Mouse (Mus musculus) testis, postnatal 10 days (tissue): ENCODE data around the gene Ccdc92.

Source experiments
- DNase-seq: peaks from one replicate; pipeline ENCODE4 v3.0.0; 2021; ENCODE audit warnings: low spot score

Gene Ccdc92

DNA sequence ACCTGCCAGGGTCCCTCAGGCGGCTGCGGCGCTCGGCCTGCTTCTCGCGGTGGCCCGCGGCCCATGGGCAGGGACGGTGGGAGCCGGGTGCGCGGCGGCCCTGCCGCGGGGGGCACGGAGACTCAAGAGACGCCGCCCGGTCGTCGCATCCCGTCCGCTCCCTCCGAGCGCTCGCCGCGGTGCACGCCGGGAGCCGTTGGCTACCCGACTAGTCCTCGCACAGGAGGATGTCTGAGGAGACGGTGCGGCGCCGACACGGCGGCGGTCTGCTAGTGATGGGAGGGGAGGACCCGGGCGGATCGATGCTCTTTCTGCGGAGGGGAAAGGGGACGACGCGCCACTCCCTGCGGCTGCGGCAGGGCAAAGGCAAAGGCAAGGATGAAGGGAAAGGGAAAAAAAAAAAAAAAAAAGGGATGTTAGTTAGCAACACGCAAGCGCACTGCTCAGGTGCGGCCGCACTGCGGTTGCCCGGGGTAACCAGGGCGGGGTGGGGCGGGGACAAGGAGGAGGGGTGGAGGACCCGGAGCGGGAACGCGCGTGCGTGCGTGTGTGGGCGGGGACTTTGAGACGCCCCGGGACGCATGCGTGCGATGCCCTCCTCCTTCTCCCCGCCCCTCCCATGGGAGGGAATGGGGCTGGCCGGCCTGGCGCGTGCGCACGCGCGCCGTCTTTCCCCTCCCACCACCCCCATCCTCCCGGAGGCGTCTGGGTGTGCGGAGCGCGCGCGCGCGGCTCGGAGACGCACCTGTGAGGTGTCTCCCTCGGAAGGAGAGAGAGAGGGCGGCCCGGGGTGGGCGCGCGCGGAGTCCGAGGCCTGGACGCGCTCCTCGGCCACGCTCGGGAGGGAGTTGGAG is at the start of gene Ccdc92, which contains the start of gene Zfp664:
Gene Ccdc92 (minus strand): TSS at position 412 of the 854 bp plus-strand sequence.
Gene Zfp664 (plus strand): TSS at position 679 of the 854 bp plus-strand sequence.
- peak; percentile 98 for DNase-seq

DNA sequence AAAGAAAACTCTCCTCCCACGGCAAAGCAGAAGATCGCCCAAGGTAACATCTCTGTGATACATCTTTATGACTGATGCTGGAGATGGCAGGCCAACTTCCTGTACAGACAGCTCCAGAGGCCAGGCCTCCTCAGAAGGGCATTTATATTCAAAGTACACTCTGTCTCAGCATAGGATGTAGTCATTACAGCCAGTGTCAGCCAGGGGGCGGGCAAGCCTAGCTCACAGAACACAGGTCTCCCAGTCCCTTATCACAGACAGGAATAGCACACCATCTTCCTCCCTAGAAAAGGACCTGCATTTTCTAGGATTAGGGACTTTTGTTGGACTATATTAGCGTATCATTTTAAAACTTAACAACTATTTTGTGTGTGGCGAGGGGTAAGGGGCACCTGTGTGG is 46.6 kb upstream of the Ccdc92 start:
- peak; percentile 88 for DNase-seq

DNA sequence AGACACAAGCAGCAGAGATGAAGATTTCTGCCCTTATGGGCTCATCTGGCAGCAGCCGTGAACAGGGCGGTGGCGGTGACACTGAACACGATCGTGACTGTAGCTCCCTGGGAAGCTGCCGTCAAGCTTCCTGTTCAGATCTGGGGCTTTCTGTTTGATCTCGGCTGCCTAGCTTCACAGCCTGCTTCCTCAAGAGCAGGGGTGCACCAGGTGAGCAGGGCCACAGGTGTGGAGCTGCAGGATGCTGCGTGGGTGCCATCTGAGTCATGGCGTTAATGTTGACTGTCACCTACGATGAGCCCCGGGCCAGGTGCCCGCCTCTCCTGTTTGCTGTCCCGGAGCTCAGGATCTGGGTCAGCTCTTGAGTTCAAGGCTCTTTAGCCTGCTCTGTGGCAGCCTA is 44.7 kb upstream of the Ccdc92 start:
- DNase-seq: no peak

DNA sequence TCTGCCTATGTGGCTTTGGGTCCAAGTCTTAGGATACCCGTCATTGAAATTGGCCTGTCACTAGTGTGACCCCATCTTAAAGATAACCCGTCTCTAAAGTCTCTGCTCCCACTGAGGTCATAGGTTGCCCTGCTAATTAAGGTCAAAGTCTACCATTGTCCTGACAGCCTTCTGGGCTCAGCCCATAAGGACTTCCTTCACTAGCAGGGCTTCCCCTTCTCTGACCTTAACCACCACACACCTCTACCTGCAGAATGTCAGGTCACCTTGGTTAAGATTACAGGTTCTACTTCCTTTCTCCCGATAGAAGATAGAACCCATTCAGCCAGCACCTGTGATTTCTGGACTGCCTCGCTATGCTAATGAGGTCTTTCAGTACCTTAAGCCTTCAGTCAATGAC is 41.6 kb upstream of the Ccdc92 start:
- no peak for DNase-seq

DNA sequence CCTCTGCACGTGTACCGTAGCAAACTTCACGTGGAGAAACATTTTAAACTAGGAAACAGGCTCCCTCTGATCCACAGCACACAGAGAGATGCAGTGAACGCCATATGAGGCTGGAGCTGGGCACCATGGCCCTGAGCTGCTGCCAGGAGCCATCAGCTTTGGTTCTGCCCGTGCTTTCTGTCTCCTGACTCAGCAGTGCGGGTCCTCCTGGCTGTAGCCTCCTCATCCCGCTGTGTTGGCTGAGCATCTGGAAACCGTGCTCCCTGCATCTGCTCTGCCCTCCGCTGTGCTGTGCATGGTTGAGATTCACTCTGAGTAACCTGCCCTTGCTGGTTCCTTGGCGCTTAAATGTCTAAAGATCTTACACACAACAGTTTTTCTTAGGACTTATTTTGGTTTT is 40.0 kb upstream of the Ccdc92 start:
- no peak for DNase-seq

DNA sequence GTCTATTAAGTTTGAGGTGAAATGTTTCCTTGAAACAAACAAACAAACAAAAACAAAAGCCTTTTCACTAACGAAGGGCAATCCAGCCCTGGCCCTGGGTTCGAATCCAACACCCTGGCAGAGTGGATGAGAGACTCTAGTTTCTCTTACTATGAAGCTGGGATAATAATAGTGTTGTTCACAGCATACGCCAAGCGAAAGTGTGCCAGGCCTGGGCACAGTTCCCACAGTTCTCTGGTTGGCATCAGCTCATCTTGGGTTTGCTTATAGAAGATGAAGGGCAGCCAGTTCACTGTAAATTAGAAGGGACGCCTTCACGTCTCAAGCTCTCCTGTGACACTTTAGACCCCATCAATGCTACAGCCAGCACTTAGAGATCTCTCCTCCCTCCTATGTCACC is 39.5 kb upstream of the Ccdc92 start:
- DNase-seq: no peak

DNA sequence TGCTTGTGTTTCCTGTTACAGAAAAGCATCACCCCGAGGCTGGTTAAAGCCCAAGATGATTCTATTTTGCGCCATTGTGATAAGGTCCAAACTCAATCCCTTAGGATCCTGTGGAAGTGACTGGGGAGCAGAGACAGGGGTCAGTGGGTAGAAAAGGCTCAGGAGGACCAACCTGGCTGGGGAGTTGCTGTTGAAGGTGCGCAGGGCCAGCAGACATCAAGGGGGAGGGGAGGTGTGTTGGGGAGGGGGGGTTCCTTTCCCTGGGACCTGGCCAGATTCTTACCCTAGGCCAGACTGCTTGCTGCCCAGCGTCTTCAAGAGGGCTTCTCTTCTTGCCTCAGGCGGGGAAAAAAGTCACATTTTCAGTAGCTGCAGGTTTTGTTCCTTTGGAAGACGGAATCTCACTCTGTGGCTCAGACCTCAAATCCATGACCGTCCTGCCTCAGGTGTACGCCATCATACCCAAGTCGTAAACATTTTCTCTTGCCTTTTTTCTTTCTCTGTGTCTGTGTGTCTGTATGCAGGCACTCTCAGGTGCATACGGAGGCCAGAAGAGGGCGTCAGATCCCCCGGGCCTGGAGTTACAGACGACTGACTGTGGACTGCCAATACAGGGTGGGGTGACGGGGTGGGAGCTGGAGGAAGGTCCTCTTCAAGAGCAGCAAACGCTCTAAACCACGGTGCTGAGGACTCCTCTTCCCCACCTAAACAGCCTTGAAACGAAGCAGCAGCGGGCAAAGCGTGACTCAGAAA is 38.7 kb upstream of the Ccdc92 start:
- no peak for DNase-seq

DNA sequence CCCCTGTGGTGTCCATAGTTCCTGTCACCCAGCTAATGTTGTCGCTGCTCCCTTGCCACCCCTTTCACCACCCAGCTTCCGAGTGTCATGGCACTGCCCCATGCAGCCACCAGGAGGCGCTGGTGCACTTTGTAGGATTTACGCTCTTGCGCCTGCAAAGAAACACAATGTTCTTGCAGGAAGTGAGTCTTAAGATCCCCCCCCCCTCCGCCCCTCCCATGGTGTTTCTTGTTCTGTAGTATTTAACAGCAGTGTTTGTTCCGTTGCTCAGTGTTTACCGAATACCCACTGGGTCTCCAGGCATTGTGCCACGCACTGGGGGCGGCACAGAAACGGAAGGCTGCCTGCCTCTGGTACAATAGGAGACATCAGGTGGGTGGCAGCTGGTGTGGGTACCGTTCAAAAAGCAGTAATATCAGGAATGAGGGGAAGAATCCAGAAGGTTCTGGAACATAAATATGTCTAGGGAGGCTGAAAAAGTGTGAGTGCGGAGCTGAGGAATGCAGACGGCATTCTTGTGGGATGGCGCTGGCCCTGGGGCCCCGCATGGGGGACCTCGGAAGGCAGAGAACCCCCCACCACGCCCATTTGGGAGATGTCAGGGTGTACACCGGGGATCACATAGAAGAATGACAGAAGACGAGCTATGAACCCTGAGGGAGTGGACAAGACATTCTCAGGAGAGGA is 37.9 kb upstream of the Ccdc92 start:
- peak; percentile 94 for DNase-seq

DNA sequence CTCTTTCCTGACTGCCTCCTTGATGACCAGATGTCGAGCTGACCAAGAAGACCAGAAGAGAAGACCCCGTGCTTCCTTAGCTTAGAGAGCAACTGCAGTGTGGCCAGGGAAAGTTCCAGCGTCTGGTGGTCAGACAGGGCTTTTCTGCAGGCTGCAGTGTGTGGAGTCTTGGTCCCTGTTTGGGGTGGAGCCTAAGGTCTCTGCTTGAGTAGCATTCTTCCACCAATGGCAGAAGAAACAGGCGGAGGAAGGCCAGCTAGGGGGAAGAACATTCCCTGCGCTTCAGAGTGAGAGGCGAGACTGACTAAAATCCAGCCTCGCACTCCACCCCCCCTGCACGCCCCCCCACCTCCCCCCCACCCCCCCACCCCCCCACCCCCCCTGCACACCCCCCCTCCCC is 33.9 kb upstream of the Ccdc92 start:
- no peak for DNase-seq

DNA sequence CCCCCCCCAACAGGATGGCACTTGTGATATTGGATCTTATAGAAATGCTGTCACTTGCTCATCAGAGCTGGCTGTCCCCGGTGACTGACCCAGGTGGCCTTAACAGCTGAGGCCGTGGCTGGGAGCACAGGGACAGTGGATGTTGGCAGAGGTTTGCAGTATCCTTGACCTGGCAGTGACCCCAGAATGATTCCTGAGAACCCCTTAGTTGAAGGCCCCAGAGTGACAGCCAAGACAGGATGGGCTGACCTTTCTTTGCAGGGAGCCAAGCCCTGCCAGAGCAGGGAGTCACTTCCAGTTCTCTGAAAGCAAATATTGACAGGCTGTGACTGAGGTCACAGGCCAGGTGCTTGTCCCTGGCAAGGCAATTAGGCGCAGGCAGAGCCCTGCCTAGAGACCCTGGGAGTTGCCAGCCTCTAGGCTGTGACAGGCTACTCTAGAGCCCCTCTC is 29.7 kb upstream of the Ccdc92 start:
- no peak for DNase-seq

DNA sequence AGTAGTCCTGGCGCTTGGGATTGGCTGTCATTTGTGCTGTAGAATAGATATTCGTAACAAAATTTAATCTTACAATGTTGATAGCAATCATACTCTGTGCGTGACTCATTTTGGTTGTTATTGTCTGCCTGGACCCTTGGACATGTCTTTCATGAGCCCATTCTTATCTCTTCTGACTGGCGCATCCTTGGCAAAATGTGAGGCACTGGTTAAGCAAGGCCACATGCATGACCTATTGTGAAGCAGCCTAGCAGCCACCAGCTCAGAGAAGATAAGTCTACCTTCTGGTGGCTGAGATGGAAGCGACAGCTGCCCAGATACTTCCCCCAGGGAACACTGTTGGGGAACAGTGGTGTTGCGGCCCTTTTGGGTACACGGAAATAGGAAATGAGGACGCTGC is 26.4 kb upstream of the Ccdc92 start:
- no peak for DNase-seq

DNA sequence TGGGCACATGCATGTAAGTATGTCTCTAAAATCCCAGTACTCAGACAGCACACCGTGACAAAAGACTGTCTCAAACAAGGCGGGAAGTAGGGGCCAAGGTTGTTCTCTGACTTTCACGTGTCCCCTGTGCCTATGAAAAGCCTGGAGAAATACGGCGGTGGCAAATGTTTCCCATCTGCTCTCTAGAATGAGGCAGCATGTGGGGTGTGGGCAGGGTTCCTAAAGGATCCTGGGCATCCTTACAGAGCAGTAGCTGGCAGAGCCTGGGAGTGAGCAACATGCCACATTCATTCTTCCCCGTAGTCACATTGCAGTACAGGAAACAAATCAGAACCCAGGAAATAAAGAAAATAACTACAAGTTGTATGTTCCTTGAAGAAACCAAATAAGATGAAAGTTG is 21.7 kb upstream of the Ccdc92 start:
- DNase-seq: no peak

DNA sequence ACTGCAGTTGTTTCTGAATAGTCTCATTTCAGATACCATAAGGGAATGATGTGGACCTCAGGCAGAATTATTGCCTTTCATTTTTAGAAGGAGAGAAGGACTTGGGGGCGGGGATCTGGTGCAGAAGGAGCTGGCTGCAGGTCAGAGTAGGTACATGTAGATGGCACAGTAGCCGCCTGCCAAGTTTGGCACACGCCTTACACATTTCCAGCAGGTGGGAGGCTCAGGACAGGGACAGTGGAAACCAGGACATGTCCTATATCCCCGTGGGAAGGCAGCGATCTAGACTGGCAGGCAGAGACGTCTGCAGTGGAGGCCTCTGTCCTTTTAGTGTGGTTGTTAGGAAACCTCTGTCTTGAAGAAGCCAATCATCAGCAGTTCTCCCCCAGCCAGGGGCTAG is 17.6 kb upstream of the Ccdc92 start:
- DNase-seq: no peak

DNA sequence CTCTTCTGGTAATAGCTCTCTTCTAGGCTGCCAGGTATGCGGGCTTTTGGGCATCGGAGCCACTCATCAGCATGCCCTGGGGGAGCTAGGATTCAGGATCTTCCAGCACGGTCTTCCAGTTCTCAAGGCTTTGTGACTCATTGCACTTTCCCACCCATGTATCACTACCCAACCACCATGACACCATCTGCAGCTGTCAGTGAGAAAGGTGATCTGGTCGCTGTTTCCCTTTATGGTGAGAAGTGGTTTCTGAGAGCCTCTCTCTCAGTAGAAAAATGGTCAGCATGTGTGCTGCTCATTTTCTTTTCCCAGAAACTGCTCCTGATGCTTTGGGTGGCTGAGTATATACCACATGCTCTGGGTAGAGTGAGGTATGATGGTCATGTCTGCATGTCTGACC is 17.0 kb upstream of the Ccdc92 start:
- DNase-seq: no peak

DNA sequence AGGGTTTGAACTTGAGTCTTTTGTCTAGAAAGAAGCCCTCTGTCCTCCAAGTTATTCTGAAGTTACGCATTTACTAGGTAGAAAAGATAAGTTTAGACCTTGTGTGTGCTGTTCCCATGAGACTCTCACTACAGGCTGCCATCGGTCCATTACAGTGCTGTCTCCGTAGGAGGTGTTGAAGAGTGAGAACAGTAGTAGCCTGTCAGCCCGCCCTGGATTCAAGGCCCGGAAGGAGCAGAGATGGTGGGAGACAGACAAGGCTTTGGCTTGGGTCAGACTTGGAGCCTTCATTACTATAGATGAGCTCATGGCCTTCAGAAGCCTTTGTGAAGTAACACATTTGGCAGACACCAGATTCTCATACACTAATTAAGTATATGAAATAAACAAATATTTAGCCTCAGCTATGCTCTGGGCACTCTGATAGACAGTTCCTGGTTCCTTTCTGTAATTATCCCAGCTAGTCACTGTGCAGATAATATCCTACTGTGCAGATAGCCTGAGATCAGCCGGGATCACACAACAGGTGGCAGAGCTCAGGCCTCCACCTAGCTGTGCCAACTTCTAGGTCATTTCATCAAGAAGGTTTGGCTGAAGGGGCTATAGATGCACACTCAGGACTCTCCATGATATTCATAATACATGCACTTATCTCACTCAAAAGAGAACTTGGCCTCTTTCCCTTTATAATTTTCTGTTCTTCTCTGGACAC is 11.8 kb upstream of the Ccdc92 start:
- DNase-seq: no peak

DNA sequence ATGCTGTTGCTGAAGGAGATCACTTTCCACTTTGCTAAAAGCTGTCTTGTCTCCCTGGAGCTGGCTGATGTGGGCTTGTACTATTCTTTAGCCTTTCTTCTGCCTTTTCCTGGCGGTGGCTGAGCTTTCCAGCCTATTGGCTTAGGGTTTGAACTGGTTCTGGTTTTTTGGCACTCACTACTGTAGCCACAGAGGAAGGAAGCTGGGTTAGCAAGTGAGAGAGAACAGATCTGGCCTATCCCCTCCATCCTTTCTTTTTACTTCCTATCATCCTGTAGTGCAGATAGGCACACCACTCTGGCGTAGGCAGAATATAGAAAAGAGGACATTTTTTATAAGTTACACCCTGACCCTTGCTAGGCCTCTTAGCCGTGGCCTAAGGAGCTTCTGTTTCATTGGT is 10.9 kb upstream of the Ccdc92 start:
- no peak for DNase-seq

DNA sequence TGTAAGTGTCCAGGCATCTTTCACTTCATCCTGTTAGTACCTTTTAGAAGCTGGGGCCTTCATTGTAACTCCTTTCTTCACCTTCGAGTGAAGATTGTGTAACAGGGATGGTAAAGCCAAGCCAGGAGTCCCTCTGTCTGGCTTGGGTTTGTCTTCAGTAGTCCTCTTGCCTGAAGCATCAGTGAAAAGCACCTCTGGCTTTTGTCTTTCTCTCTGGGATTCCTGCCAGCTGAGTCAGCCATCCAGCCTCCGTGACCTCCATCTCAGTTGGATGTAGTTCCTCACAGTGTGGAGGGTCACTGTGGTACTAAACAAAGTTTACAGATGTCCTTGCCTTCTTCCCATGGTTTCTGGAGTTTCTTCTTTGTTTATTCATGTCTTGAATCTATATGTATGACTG is 9.8 kb upstream of the Ccdc92 start:
- no peak for DNase-seq

DNA sequence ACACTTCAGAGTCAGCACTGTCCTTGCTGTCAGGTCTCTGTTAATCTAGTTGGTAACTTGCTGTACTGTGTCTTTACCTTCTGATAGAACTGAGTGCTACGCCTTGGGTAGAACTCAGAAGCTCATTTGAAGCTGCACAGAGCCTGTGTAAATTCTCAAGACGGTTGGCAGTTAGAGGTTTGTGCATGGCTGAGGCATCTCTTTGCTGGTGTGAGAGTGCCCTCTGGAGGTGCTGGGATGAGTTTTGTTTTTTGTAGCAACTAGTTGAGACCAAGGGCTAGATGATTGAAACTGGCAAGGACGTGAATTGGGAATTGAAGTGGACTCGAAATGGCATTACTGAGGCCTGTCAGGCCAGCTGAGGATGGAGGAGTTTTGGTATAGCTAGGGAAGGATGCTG is 6.8 kb upstream of the Ccdc92 start:
- DNase-seq: peak; percentile 72

DNA sequence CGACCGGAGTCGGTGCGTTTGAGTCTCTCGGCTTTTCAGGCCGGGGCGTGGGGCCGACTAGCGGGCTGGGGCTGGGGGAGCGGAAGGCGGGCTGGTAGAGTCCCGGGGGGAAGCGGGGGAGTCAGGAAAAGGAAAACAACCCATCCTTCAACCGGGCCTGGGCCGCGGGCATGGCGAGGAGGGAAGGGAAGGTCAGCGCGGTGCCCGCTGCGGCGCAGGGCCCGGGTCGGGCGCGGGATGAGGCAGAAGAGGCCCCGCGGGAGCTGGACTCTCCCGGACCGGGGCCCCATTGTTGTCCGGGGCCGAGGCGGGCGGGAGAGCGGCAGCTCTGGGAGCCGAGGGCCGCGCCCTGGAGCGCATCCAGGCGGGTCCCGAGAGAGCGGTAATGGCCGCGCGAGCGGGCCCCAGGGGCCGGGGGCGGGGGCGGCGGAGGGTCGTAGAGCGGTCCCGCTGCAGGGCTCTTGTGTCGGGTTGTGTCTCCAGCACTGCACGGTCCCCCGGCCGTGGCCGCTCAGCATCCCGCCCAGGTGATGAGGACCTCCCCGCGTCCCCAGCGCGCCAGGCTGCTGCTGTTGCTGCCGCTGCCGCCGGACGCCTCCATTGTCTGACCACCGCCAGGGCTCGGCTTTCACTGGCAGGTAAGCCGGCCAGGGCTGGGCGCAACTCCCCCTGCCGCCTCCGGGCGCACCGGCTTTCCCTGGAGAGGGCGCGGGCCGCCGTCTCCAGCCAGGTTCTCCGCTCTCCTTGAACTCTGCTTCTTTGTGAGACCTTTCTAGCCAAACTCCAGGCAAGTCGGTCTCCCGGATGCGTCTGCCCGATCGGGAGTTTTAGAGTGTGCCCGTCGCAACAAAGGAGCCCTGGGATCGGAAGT is 882 bp upstream of the Ccdc92 start:
- no peak for DNase-seq

DNA sequence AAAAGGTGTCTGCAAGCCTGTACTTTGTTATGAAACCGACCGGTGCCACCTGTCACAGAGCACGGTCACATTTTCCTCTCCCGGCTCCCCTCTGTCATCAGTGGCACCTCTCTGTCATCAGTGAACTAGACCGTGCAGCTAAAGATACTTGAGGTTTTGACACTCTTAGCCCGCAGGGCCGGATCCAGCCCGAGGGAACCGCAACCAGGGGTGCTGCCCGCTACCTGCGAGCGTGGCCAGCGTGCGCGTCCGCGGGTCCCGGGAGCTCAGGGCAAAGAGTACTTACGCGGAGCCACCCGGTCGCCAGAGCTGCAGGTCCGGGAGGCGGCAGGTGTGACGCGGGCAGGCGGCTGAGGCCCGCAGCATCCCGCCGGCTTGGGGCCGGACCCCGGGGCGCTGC is 761 bp downstream of the Ccdc92 start:
- no peak for DNase-seq

DNA sequence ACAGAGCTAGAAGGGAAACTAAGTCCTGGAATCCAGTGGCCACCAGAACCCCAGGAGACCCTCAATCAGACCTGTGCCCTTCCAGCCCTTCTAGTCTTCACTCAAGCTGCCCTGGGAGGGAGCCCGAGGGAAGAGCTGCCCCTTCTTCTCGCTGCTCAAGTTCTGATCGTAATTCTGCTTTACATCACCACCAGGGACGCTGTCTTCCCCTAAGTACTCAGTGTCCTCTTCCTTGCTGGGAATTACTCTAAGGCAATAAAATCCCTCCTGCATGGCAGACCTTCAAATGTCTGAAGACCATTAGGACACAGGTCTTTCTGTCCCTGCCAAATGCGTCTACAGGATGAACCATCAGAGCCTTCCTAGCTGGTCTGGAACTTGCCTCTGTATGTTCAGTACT is 2.2 kb downstream of the Ccdc92 start:
- DNase-seq: no peak
